Mouse (Mus musculus) common myeloid progenitor, adult 5-6 weeks (primary cell): ENCODE results near the gene Klf3. TPM values are rescaled to one million over a fixed set of nuclear protein-coding genes. Genes with fewer than 3 reads are reported as not detected.

Experiments used
- ATAC-seq: replicated peaks from 2 replicates; pipeline ENCODE4 v1.8.0; 2016; ENCODE audit warnings: low read depth, mild to moderate bottlenecking, moderate TSS enrichment, inconsistent platforms; ENCODE audit not compliant: poor library complexity, severe bottlenecking
- total RNA-seq: library from RNA; stranded (forward); fragments of 200-1000, 187-1606 nt; gene quantifications from 2 replicates; pipeline ENCODE4 v1.2.3, GENCODE M21; 2017

Gene Klf3
- total RNA-seq, 1 experiment from 2014 or later: 21.5 TPM

DNA sequence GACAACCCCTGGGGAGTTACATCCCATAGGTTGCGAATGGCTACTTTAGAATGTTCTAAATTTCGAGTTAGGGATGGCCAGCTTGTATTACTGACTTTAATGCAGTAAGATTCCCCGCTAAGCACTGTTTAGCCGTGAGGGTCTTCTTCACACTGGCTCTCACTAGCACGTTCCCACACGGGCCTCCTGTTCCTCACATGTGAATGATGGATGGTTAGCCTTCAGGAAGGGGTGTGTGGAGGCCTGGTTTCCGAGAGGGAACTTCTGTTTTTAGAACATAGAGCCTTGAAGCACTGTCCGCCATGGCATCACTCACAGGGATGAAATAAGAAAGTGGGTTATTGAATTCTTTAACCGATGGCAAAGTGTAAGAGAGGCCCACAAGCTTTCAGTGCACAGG, 25.1 kb downstream of the Klf3 start:
- peak; percentile 83 for ATAC-seq

DNA sequence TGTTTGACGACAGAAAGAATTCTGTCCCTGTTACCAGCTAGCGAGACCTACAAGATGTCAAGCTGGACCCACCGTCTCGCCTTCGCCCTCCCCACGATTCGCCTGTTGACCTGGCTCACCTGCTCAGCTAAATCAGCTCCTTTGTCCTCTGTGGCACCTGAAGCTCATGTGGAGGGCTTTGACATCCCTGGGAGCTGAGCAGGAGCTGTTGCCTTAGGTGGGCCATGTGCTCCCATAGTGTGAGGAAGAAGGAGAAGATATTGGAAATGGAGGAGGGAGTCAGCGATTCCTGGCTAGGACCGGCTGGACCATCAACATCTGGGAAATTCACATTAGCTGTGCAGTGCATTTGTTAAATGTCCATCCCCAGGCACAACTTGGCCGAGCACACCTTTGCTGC, 26.4 kb downstream of the Klf3 start:
- ATAC-seq: no peak

DNA sequence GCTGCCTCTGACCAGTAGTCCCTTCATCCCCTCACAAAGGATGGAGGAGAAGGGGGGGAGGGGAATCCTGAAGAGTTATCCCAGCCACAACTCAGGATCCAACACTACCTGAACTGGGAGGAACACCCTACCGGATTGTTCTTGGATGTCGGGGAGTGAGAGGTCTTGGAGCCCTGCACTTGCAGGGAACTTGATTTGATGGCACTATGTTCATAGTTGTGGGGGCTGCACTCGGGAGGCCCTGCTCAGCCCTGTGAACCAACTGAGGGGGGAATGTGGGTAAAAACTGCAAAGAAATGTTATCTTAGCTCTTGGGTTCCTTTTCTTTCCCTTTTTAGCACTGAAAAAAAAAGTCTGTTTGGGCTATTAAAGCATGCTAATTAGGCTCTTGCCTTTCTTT, 27.6 kb downstream of the Klf3 start:
- ATAC-seq: no peak

DNA sequence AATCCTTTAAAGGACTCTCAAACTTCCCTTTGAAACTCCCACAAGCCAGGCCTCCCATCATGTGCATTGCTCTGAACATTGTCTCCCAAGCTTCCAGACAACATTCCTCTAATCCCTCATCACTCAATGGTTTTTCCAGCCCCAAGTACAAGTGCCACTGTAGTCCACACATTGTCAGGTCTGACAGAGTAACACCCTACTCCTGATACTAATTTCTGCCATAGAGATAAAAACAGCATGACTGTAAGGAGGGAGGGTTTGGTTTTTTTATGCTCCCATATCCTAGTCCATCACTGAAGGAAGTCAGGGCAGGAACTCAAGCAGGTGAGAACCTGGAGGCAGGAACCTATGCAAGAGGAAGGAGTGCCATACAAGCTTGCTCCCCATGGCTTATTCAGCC, 30.2 kb downstream of the Klf3 start:
- ATAC-seq: no peak

DNA sequence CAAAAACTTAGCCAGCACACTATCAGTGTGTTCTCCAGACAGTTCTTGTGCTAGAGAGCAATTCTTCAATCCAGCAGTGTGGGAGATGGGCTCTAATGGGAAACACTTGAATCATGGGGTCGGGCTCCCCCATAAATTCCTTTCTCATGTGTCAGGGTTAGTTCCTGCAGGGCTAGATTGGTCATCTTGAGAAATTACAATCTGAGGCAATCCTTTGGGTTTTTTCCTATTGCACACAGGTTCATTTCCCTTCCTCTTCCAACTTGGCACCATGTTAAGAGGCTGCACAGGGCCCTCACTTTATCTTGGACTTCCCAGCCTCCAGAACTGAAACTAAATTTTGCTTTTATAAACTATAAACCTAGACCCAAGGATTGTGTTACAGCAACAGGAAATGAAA, 31.0 kb downstream of the Klf3 start:
- ATAC-seq: no peak

DNA sequence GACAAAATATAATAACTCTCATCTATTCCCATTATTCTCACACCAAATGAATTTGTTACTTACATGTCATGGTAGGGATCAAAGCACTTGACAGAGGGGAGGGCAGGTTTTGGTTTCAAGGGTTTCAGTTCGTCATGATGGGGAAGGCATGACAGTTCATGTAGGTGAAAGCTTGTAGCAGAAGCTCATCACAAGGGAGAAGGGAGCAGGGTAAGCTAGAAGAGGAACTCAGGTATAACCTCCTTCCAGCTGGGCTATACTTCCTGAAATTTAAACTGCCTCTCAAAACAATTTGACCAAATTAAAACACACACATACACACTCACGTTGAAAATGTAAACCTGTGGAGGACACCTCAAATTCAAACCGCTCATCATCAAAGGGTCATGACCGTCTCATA, 32.1 kb downstream of the Klf3 start:
- 0 out of 2 replicates have a peak, but pooled peaks have one; percentile 11 for ATAC-seq

DNA sequence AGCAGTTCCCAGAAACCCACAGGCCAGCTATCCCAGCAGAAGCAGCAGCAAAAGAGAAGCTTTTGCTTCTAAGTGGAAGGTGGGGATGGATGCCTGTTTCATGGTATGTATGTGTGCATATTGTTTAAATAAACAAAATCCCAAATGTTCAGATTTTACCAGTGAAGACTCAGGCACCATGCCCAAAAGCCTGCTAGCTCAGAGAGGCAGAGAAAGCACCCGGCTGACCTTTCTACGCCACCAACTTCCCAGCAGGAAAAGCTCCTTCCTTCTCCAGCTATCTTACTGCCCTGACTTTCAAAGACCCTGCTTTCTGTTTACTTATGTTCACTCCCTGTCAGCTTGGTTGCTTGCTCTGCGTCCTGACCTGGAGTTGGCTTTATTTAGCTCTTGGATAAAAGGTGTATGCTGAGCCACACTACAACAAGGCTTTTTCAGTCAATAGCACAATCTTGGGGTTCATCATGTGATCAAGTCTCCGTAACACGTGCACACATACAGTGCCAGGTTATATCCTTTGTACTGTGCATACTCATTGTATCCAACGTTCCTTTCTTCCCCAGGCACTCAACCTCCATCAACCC, 35.9 kb downstream of the Klf3 start:
- ATAC-seq: no peak

DNA sequence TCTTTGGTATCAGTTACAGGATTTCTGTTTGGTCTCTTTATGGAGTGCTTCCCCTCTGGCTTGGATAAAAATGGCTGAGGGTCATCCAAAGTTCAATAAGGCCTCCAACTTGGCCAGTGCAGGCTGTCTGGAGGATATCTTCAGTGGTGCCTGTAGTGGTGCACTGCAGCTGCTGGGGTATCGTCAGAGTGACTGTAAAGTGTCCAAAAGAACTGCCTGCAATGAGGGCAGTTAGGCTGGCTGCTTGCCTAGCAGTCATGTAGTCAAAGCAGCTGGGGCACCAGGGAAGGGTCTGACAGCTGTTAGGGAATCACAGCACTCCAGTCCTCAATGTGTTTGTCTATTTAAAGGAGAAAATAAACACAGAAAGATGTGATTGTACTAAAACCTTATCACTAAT, 36.9 kb downstream of the Klf3 start:
- ATAC-seq: no peak

DNA sequence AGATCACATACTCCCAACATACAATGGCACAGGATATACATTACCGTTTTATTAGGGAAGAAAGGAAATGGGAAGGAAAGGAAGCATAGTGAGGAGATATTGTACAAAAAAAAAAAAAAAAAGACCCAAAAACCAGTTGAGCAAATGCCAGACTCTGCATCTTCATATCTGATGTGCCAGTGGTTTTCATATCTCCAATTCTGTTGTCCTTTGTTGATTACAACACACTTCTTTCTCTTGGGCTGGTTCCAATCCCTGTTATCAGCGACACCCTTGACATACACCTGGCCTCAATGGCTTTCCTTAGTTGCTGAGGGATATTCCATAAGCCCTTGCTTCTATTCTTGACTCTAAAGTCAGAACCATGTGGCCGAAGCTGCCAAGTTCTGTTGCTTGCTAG, 41.4 kb downstream of the Klf3 start:
- no peak for ATAC-seq

DNA sequence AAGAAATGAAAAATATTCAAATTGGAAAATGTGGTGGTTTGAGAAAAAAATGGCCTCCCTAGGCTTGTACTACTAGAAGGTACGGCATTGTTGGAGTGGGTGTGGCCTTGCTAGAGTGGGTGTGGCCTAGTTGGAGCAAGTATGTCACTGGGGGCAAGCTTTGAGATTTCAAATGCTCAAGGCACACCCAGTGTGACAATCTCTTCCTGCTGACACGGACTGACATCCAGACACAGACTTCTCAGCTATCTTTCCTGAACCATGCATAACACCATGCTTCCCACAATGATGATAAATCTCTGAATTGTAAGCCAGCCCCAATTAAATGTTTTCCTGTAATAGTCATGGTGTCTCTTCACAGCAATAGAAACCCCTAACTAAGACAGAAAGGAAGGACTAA, 44.1 kb downstream of the Klf3 start:
- ATAC-seq: peak; percentile 76

DNA sequence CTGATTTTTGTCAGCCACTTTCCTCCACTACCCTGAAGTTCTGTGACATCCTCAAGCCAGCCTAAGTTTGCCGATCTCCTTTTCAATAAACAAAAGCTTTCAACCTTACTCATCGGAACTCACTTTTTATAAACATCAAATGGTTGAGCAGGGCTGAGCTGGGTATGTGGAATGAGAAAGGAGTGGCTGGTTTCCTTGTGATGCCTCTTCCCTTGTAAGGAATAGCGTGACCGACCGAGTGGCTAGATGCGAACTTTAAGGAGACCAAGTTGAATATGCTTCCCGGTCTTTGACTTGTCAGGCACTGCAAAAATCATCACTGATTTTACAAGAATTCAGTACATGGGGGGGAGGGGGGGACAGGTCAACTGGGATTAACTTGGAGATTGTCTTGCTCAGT, 46.7 kb downstream of the Klf3 start:
- ATAC-seq: no peak

DNA sequence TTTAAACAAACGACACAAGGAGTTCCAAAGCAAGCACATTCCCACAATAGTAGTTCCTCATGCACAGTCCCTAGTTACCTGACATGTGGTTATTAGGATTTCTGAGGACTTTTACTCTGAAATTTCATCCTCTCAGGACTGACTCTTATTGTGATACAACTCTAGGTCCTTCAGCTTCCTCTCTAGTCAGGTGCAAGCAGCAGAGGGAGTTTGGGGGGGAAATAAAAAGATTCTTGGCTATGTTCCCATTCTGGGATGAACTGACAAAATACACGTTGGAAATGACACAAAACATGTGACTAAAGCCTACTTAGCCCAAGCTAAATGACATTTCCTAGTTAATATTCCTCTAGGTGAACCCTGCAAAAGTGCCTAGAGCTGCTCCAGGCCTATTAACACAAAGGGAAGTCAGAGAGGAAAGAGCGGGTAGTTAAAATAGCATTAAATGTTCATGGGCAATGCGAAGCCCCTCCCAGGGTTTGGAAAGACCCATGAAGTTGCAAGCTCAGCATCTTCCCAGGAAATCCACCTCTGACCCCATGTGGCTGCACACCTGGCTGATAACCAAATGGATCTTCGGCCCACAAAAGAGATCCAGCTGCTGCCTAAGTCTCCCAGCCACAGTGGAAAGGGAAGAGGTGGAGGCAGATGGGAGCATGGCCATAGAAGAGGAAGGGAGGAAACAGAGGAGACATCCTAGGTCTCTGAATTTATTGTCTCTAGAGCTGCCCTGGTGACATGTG, 49.6 kb downstream of the Klf3 start:
- peak; percentile 76 for ATAC-seq

DNA sequence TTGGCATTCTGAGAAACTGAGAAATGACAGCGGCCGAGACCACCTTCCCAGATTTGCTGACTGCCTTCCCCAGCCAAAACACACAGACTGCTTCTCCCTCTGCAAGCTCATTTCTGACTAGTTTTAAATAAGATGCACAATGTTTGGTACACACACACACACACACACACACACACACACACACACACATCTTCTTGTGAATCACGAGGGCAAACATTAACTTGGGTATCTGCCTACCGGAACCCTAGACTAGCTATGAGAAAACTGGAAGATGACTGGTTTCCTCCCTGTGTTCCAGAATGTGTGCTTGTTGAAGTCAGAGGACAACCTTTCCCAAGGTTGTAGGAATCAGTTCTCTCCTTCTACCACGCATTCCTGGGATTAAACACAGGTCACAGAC, 50.2 kb downstream of the Klf3 start:
- no peak for ATAC-seq

DNA sequence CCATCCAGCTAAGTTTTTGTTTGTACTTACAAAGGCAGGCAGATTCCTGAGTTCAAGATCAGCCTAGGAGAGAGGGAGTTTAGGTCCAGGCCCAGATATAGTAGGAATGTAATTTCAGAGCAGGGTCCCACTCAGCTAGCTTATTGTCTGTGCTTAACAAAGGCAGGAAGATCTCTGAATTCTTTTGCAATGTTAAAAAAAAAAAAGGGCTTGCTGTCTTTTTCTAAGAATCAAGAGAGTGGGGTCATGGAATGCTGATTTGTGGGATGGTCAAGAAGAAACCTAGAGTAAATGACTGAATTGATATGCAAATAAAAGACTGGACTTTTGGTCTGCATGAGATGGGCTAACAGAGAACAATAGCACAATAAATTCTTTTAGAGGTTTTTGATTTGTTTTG, 52.0 kb downstream of the Klf3 start:
- ATAC-seq: no peak

DNA sequence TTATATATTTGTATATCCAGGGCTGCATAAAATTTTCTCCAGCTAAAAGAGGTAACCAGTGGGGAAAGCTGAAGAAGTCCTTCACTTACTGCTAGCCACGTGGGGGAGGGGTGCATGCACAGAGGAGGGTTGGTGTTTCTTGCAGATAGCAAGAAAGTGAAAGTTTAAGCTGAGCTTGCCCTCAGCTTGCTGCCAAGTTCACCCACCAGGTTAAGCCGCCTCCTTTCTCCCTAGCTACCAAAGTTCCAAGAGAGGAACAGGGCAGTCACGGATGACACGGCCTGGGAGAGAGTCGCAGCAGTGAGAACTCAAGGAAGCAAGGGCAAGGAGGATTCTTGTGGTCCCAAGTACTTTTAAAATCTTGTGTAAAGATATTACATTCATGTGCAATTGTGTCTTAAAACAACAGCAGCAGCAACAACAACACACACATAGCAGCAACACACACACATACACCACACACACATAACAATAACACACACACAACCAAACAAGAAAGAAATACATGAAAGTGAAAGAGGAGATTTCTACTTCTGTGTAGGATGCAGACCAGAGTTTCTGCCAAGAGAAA, 57.8 kb downstream of the Klf3 start:
- peak; percentile 37 for ATAC-seq

DNA sequence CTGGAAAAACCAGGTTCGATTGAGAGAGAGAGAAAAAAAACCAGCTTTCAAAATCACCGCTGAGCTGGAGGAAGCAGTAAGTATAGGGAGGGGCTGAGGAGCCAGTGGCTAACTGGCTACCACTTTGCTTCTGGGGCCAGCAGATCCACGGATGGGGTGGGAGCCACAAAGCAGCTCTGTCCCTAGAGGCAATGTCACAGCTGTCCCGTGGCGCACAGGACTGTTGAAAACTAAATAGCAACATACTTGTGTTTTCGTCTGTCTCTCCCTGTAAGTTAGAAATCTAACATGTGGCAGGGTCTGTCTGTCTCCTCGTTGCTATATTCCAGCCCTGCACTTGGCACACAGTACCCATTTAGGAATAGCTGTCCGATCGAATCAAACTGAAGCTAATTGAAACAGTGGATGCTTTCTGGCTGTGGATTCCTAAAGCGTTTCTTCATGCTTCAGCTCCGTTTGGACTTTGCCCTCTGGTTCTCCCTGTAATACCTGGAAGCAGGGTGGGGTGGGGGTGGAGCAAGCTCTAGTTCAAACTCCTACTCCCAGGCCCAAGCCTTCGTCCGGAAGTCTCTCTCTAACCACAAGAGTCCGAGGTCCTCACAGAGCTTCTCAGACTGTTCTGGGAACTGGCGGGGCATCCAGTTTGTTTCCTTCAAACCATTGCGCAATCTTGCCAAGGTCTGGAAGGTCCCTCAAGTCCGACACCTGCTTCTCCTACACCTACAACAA, 58.4 kb downstream of the Klf3 start:
- ATAC-seq: peak; percentile 13

DNA sequence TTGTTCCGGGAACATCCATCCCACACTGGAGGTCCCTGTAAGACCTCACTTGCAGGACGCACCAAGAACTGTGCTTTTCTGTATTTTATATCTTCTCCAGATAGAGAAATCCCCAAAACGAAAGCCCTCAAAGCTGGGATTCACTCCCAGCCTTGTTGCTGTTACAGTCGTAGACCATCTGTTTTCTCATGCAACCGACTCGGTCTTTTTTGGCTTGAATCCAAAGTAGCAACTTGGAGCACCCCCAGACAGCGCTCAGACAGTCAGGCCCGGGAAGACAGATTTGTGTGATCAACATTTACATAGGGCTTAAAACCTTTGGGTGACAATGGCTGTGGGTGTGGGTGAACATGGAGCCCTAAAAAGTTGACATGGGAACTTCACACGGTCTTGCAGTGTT, 59.1 kb downstream of the Klf3 start:
- no peak for ATAC-seq

DNA sequence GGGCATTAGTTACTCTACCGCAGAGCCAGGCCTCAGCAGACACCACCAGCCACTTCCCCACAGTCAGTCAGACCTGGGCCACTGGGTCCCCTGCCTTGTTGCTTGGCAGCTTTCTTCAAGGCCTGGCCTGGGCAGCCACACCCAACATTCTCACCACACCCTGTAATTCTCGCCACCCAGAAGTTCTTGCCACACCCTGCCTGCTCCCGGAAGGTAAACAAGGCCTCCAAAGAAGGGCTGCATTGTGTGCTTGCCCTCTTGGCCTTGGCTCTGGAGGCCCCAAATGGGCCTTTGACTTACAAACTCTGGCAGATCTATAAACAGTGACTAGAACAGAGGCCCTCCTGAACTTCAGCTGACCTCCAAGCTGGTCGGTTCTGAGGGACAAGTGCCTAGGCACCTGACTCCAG, 61.5 kb downstream of the Klf3 start:
- peak; percentile 78 for ATAC-seq

DNA sequence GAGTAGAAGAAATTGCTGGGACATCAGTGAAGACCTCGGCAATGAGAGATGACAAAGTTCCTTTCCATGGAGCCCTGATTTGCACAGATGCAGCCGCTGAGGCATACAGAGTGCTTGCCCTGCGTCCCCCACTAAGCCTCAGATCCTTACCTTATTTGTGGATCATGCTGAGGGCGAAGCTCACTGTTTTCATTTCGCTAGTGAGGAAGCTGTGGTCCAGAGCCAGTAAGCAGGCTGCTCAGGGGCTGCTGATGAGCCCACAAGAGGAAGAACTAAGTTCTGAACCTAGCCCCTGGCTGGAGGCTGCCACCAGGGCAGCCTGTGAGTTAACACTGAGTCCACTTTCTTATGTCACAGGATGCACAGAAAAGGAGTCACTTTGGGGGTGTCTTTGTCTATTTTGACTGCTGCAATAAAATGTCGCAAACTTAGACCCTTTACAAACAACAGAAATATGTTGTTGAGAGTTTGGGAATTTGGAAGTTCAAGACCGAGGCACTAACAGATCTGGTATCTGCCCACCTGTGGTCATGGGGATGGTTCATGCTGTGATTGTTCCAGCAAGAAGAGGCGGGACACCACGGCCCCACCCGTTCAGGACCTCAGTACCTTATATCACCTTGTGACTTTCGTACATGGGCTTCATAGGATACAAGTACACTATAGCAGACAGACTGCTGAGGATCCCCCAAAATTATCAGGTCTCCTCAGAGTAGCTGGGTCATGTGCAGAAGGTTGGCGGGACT, 62.2 kb downstream of the Klf3 start:
- ATAC-seq: peak; percentile 39

DNA sequence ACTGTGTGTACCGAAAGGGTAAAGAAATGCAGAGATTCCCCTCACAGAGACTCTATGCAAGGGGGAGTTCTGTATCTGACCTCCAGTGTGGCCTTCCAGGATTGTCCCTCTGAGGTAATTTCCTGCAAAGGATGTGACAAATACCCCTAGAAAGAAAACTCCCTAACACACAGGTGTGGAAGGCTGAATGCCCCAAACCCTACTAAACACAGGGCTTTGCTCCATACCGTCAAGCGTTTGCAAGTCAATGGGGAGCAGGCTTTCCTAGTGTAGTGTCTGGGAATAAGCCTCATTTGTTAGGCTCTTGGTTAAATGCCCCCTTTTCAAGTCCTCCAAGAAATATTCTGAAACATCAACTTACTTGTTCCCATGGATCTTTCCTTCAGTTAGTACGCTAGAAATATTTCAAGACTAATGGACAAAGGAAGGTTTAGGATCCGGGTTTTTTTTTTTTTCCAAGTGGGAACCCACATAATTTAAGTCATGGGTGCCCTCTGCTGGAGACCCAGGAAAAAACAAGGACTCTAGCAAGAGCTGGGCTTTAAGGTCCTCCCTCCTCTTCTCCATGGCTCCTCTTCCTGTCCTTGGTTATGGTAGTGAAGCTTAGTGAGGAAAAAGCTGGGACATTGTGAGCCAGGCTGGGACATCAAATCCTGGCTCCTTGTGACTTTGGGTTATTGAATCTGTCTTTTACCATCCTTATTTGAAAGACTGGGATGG, 63.3 kb downstream of the Klf3 start:
- 0 out of 2 replicates have a peak, but pooled peaks have one; percentile 26 for ATAC-seq
